Mouse (Mus musculus) G1E (cell line): ENCODE results near the gene Psma1.

Experiments
- CTCF ChIP-seq: IDR thresholded peaks from 2 replicates; pipeline ENCODE4 v1.5.1; 2012; ENCODE audit warnings: low read depth, low read length, inconsistent platforms, mixed read lengths
- GATA1 ChIP-seq: IDR thresholded peaks from 2 replicates; pipeline ENCODE4 v1.6.1; 2012; ENCODE audit warnings: borderline replicate concordance, low read length, inconsistent platforms, mixed read lengths
- GATA2 ChIP-seq: IDR thresholded peaks from 2 replicates; pipeline ENCODE4 v1.6.1; 2012; ENCODE audit warnings: low read depth, low read length, inconsistent platforms, borderline replicate concordance
- POLR2AphosphoS5 ChIP-seq: IDR thresholded peaks from 2 replicates; pipeline ENCODE4 v1.6.1; 2012; ENCODE audit warnings: low read depth, low read length, inconsistent platforms; ENCODE audit not compliant: insufficient replicate concordance
- TAL1 ChIP-seq: conservative IDR thresholded peaks from 2 replicates; pipeline ENCODE4 v1.6.1; 2012; ENCODE audit warnings: low read depth, low read length, inconsistent platforms, mixed read lengths

DNA sequence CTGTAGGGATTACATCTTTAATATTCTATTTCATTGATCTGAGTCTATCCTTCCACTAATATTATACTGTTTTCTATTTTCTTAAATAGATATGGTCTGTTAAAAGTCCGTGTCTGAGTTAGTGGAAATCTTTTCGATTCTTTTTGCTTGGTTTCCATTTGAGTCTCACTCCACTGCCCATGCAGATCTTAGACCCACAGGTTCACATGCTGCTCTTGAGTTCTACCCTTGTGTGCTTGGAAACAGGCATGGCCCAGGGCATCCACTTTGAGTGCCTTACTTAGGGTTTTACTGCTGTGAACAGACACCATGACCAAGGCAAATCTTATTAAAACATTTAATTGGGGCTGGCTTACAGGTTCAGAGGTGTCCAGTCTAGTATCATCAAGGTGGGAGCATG, 24.9 kb upstream of the Psma1 start:
- TF ChIP-seq CTCF (no peak), GATA1 (no peak), TAL1 (no peak), POLR2AphosphoS5 (no peak), GATA2 (no peak)
